Mouse (Mus musculus) stomach, postnatal 0 days (tissue): Measurements from ENCODE around the gene Zbtb8a. TPM values are rescaled to one million over a fixed set of nuclear protein-coding genes. Genes with fewer than 3 reads are reported as not detected.

Source experiments
- ATAC-seq: fragments of 200-750 bp; cut with Nextera tagmentation; 2 replicates; pipeline ENCODE4 v1.8.0; 2017; ENCODE audit not compliant: low FRiP score, low TSS enrichment
- DNase-seq: peaks from one replicate; pipeline ENCODE4 v3.0.0-alpha.2; 2016; ENCODE audit warnings: low spot score
- H3K27ac ChIP-seq: fragments of 300-500 bp; sonication (generic); replicated peaks from 2 replicates; pipeline ENCODE4 v1.5.1; 2014; ENCODE audit warnings: mild to moderate bottlenecking, control low read depth
- H3K27me3 ChIP-seq: fragments of 300-500 bp; sonication (generic); 2 replicates; pipeline ENCODE4 v1.6.1; 2014; ENCODE audit warnings: low read length; ENCODE audit not compliant: control insufficient read depth, insufficient read depth
- H3K36me3 ChIP-seq: fragments of 300-500 bp; sonication (generic); 2 replicates; pipeline ENCODE4 v1.6.1; 2014; ENCODE audit warnings: low read length, mixed read lengths; ENCODE audit not compliant: control insufficient read depth, insufficient read depth
- H3K4me1 ChIP-seq: fragments of 300-500 bp; sonication (generic); replicated peaks from 2 replicates; pipeline ENCODE4 v1.6.1; 2014; ENCODE audit warnings: antibody characterized with exemption; ENCODE audit not compliant: control insufficient read depth, insufficient read depth
- H3K4me2 ChIP-seq: fragments of 300-500 bp; sonication (generic); replicated peaks from 2 replicates; pipeline ENCODE4 v1.6.1; 2014; ENCODE audit warnings: low read depth, mild to moderate bottlenecking, control low read depth, moderate library complexity
- H3K4me3 ChIP-seq: fragments of 300-500 bp; sonication (generic); 2 replicates; pipeline ENCODE4 v1.5.1; 2014; ENCODE audit warnings: low read depth, low read length, control low read depth
- H3K9ac ChIP-seq: fragments of 300-500 bp; sonication (generic); 2 replicates; pipeline ENCODE4 v1.6.1; 2014; ENCODE audit warnings: mild to moderate bottlenecking, low read length, control low read depth, mixed read lengths
- H3K9me3 ChIP-seq: fragments of 300-500 bp; sonication (generic); 2 replicates; pipeline ENCODE4 v1.6.1; 2016; ENCODE audit warnings: low read length; ENCODE audit not compliant: control insufficient read depth
- CTCF ChIP-seq: IDR thresholded peaks from 2 replicates; pipeline ENCODE4 v1.5.1; 2016; ENCODE audit warnings: antibody characterized with exemption, low read depth, mild to moderate bottlenecking, moderate library complexity
- EP300 ChIP-seq: optimal IDR thresholded peaks from 2 replicates; pipeline ENCODE3; 2016; ENCODE audit warnings: antibody characterized with exemption
- WGBS: fragments of 180-500 bp; shearing (Covaris S2); extraction: QIAGEN DNeasy Blood & Tissue Kit; methylation state at CpG from one replicate; pipeline ENCODE4 v1.1.7; 2014; 5-methylcytosine and 5-hydroxymethylcytosine counted together
- polyA plus RNA-seq: library from polyadenylated mRNA; unstranded; fragments of >200 nt; fragmentation: Nextera tagmentation; extraction: Ambion mirVana; gene quantifications from 2 replicates; pipeline ENCODE4 v1.2.1, GENCODE M21; 2015

Gene Zbtb8a
- polyA plus RNA-seq, 1 experiment from 2014 or later, result 12.2 TPM

DNA sequence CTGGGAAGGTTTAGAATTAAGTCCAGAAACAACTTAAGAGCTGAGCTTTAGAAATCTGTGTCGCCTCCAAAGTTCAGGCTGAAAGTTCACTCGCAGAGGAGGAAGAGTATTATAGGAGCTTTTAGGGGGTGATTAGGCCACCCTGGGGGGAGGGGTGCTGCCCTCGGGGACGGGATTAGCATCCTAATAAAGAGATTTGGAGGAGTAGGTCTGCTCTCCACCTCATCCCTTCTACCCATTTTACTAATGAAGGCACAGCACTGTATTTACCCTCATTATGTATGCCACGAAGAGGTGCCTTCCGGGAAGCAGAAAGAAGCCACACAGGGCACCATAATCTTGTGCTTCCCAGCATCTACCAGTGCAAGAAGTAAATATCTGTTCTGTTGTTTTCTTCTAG lies 2.9 kb downstream of the Zbtb8a start:
- WGBS, result 44% methylated on average over 6 of the region's 6 CpGs
- Histone ChIP-seq H3K27ac (peak overlapping the region; percentile 66), H3K36me3 (no peaks in the 10 kb centered on the region), H3K27me3 (no peaks in the 10 kb centered on the region), H3K4me3 (no peak overlapping the region), H3K9ac (no peak overlapping the region), H3K4me1 (no peaks in the 10 kb centered on the region), H3K9me3 (no peaks in the 10 kb centered on the region), H3K4me2 (no peak overlapping the region)
- TF ChIP-seq CTCF (no peak), EP300 (no peak)
- DNase-seq, result no peak
- no peak for ATAC-seq

- no peaks in the 10 kb centered on the region for H3K36me3 ChIP-seq
- DNase-seq (peak; percentile 45), ATAC-seq (peak; percentile 74)
- H3K4me2 ChIP-seq, result no peak overlapping the region
- H3K27me3 ChIP-seq, result no peaks in the 10 kb centered on the region
- no peak overlapping the region for H3K9ac ChIP-seq
- WGBS, result 42% methylated on average over 11 of the region's 11 CpGs
- peak overlapping the region; percentile 66; the same call in 1 of the 2 replicates for H3K27ac ChIP-seq
- TF ChIP-seq CTCF, result no peak
- TF ChIP-seq EP300, result peak; percentile 31
- H3K9me3 ChIP-seq, result no peaks in the 10 kb centered on the region
- no peaks in the 10 kb centered on the region for H3K4me1 ChIP-seq
- no peak overlapping the region for H3K4me3 ChIP-seq
These were observed 3.6 kb downstream of the Zbtb8a start for GRCm38 (mm10) chr4:129374219-129374755.

DNA sequence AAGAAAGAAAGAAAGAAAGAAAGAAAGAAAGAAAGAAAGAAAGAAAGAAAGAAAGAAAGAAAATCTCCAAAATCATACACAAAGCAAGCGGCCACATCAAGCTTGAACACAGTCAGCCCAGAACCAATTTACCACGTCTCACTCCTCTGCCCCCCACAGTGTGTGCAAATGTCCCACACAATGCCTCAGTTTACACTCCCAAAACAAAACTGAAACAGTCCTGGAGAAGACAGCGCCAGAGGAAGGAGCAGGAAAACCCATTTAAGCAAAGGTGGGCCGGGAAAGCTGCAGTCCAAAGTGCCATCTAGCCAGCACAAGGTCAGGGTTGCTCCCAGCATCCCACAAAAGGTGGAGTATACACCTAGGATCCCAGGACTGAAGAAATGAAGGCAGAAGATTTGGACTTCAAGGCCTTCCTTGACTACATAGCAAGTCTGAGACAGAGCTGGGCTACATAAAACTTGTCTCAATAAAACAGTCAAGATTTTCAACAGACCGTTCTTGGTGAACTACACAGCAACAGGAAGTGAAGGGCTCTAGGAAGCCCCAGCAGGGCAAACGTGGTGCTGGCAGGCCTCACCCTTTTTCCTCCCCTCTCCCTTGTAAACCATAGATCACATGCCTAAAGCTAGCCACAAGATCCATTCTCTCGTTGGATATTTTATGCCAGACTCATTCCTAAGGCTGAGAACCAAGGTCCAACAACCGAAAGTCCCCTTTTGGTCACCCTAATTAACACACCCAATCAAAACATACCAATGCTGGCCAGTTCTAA lies 4.5 kb downstream of the Zbtb8a start:
- H3K4me2 ChIP-seq, result no peak overlapping the region
- H3K4me3 ChIP-seq, result no peak overlapping the region
- TF ChIP-seq EP300 (no peak), CTCF (no peak)

DNA sequence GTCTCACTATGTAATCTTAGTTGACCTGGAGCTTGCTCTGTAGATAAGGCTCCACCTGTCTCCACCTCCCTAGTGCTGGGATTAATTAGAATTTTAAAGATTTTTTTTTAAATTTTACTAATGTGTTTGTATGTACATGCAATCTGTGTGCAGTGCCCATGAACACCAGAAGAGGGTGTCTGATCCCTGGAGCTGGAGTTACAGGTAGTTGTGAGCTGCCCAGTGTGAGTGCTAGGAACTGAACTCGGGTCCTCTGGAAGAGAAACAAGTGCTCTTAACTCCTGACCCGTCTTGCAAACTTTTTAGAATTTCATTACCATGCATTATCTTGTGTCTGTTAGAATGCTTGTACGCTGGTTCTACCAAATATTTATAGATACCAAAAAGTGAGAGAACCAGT lies 6.5 kb downstream of the Zbtb8a start:
- no peak for DNase-seq
- Histone ChIP-seq H3K4me1 (no peaks in the 10 kb centered on the region), H3K27me3 (no peaks in the 10 kb centered on the region), H3K4me2 (no peak overlapping the region), H3K9me3 (no peaks in the 10 kb centered on the region), H3K4me3 (no peak overlapping the region), H3K27ac (no peak overlapping the region), H3K9ac (no peak overlapping the region), H3K36me3 (no peaks in the 10 kb centered on the region)
- TF ChIP-seq CTCF (peak; percentile 44), EP300 (no peak)
- WGBS, result 94% methylated on average over 3 of the region's 3 CpGs
- ATAC-seq, result no peak

More for the DNA sequence above, 4.5 kb downstream of the Zbtb8a start:
- DNase-seq (peak; percentile 38), ATAC-seq (0 out of 2 replicates have a peak, but pooled peaks have one; percentile 30)
- no peaks in the 10 kb centered on the region for H3K9me3 ChIP-seq
- WGBS, result 43% methylated on average over 8 of the region's 8 CpGs
- no peaks in the 10 kb centered on the region for H3K36me3 ChIP-seq
- H3K27ac ChIP-seq, result peak overlapping the region; percentile 53
- no peak overlapping the region for H3K9ac ChIP-seq
- H3K4me1 ChIP-seq, result no peaks in the 10 kb centered on the region
- no peaks in the 10 kb centered on the region for H3K27me3 ChIP-seq

DNA sequence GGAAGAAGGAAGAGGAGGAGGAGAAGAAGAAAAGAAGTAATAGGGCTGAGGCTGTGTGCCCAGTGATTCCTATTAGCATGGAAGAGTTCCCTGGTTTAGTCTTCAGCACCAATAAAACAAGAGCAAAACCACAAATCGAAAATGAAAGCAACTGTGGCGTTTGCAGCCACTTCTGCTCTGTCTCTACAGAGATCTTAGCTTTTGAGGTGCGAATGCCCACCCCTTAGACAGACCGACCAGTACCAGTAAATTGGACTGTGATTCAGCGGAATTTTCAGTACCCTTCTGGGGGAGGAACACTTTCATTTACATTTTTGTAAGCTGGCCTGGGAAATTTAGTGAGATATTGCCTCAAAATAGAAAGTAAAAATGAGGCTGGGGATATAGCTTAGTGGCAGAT lies 12.7 kb downstream of the Zbtb8a start:
- no peak overlapping the region for H3K4me3 ChIP-seq
- DNase-seq (no peak), ATAC-seq (no peak)
- H3K27me3 ChIP-seq, result no peaks in the 10 kb centered on the region
- H3K4me1 ChIP-seq, result no peaks in the 10 kb centered on the region
- no peaks in the 10 kb centered on the region for H3K9me3 ChIP-seq
- no peak overlapping the region for H3K27ac ChIP-seq
- no peak for TF ChIP-seq EP300
- no peak for TF ChIP-seq CTCF
- H3K4me2 ChIP-seq, result no peak overlapping the region
- H3K36me3 ChIP-seq, result peaks cover 3% of the 10 kb centered on the region; the same call in 1 of the 2 replicates
- 86% methylated on average over 5 of the region's 5 CpGs for WGBS
- H3K9ac ChIP-seq, result no peak overlapping the region

GRCm38 (mm10) chr4:129364379-129364778 lies 13.5 kb downstream of the Zbtb8a start:
- H3K4me1 ChIP-seq, result no peaks in the 10 kb centered on the region
- H3K9me3 ChIP-seq, result no peaks in the 10 kb centered on the region
- TF ChIP-seq EP300 (no peak), CTCF (no peak)
- no peak for ATAC-seq
- no peak overlapping the region for H3K27ac ChIP-seq
- no peak for DNase-seq
- no peaks in the 10 kb centered on the region for H3K27me3 ChIP-seq
- H3K36me3 ChIP-seq, result peaks cover 9% of the 10 kb centered on the region; the same call in 1 of the 2 replicates
- no peak overlapping the region for H3K9ac ChIP-seq
- no peak overlapping the region for H3K4me2 ChIP-seq
- H3K4me3 ChIP-seq, result no peak overlapping the region
- WGBS, result 94% methylated on average over 3 of the region's 3 CpGs
